Mouse (Mus musculus) limb, embryonic 15.5 days (tissue): ENCODE measurements around the gene Hoxa7. TPM values are rescaled to one million over a fixed set of nuclear protein-coding genes. Genes with fewer than 3 reads are reported as not detected.

ENCODE experiments used
- ATAC-seq: fragments of 200-750 bp; cut with Nextera tagmentation; 2 replicates; pipeline ENCODE4 v1.8.0; 2017; ENCODE audit warnings: low read depth, moderate TSS enrichment; ENCODE audit not compliant: insufficient number of reproducible peaks, low FRiP score, low TSS enrichment
- H3K27ac ChIP-seq: fragments of 300-500 bp; sonication (generic); 2 replicates; pipeline ENCODE4 v1.5.1; 2015; ENCODE audit warnings: moderate library complexity, mild to moderate bottlenecking, inconsistent platforms
- H3K27me3 ChIP-seq: fragments of 300-500 bp; sonication (generic); 2 replicates; pipeline ENCODE4 v1.6.1; 2015; ENCODE audit warnings: inconsistent platforms
- H3K36me3 ChIP-seq: fragments of 300-500 bp; sonication (generic); 2 replicates; pipeline ENCODE4 v1.6.1; 2015; ENCODE audit warnings: inconsistent platforms
- H3K4me1 ChIP-seq: fragments of 300-500 bp; sonication (generic); 2 replicates; pipeline ENCODE4 v1.6.1; 2015; ENCODE audit warnings: inconsistent platforms
- H3K4me2 ChIP-seq: fragments of 300-500 bp; sonication (generic); 2 replicates; pipeline ENCODE4 v1.6.1; 2015; ENCODE audit warnings: mild to moderate bottlenecking, inconsistent platforms
- H3K4me3 ChIP-seq: fragments of 300-500 bp; sonication (generic); 2 replicates; pipeline ENCODE4 v1.5.1; 2015; ENCODE audit warnings: mild to moderate bottlenecking, inconsistent platforms
- H3K9ac ChIP-seq: fragments of 300-500 bp; sonication (generic); 2 replicates; pipeline ENCODE4 v1.6.1; 2015; ENCODE audit warnings: inconsistent platforms
- H3K9me3 ChIP-seq: fragments of 300-500 bp; sonication (generic); 2 replicates; pipeline ENCODE4 v1.6.1; 2016; ENCODE audit warnings: inconsistent platforms
- WGBS: fragments of 180-500 bp; shearing (Covaris S2); methylation state at CpG from one replicate; pipeline ENCODE4 v1.1.7; 2015; 5-methylcytosine and 5-hydroxymethylcytosine counted together
- polyA plus RNA-seq: library from polyadenylated mRNA; unstranded; fragments of >200 nt; fragmentation: Nextera tagmentation; extraction: Ambion mirVana; gene quantifications from 2 replicates; pipeline ENCODE4 v1.2.1, GENCODE M21; 2015

Gene Hoxa7
- 12.0 and 12.9 TPM in 2 replicates for polyA plus RNA-seq

DNA sequence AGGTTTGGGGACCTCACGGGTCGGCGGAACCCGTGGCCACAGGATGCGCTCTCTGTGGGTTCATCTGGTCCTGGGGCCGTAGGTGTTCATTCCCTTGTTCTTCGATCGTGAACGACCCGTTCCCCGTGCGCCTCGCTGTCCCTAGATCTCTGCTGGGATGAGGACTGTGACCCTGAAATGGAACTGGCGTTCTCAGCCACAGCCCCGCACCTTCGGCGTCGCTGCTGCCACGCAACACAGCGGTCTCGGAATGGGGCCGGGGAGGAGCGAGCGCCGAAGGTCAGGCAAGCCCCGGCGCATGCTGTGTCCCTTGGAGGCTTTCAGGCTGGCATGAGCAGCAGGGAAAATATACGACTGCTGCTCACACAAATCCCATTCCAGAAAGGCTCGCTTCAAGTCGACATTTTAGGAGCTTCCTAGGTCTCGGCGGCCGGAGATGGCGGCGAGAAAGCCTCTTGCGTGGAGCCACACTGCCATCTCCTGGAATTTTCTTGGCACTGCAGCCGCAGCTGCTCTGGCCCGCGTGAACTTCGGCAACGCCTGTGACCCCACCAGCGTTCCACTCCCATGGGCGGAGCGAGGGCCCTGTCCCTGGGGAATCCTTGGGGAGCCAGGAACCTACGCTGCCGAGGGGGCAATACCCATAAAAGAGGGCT lies at the start of gene Hoxa7:
Hoxa7 (minus strand) TSS at position 518 of the 656 bp plus-strand sequence.
- WGBS, result 2% methylated on average over 46 of the region's 46 CpGs
- ATAC-seq, result peak; percentile 54

DNA sequence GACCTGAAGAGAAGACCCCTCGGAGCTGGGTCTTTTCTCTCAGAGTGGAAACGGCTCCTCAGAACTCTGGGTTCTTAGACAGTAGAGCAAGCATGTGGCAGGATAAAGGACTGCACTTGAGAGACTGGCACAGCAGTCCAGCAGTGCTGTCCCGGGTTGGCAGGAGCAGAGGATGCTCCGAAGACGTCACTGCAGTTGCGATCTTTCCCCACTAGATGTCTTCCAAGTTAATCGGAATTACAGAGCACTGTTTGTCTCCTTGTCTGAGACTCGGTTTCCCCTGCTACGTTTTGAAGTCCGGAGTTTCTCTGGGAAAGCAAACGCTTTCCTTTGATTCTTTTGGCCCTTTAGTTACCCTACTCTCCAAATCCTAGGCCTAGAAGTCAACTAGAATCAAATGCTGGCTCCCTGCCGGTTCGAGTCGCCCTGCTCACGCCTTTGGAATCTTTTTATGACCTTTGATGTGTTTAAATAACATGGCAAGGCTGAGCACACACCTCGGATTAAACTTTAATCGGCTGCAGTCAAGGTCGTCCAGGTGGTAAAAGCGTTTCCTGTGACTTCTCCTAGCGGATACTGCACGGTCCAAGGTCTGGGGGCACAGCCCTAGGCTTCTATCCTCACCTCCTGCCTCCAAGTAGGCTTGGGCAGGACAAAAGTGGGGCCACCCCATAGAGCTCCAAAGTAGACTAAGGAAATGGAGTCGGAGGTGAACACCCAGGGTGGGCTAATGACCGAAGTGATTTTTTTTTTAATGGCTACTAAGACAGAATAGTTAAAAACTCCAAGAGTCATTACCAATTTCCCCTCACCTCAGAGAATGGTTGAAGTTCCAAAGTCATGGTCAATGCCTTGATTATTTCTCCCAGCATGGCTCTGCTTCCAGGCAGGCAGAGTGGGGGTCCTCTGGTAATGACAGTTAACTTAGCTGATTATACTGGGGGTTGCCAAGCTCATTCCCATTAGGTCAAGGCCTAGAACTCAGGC lies 49.1 kb upstream of the Hoxa7 start:
- Histone ChIP-seq H3K9ac (no peak overlapping the region), H3K4me2 (peak overlapping the region; percentile 35), H3K4me1 (peaks cover 21% of the 10 kb centered on the region), H3K27me3 (peaks cover 81% of the 10 kb centered on the region), H3K36me3 (no peaks in the 10 kb centered on the region), H3K4me3 (no peak overlapping the region), H3K9me3 (no peaks in the 10 kb centered on the region), H3K27ac (no peak overlapping the region)
- 11% methylated on average over 23 of the region's 23 CpGs for WGBS
- no peak for ATAC-seq

More for the DNA sequence above, at the start of gene Hoxa7:
- Histone ChIP-seq H3K4me1 (peaks cover 41% of the 10 kb centered on the region), H3K27me3 (peaks cover 12% of the 10 kb centered on the region), H3K9ac (peak within 1 kb of the TSS; percentile 66), H3K27ac (peak within 1 kb of the TSS; percentile 95), H3K4me2 (peak within 1 kb of the TSS; percentile 86), H3K4me3 (peak within 1 kb of the TSS; percentile 68), H3K9me3 (no peaks in the 10 kb centered on the region), H3K36me3 (no peaks in the 10 kb centered on the region)

DNA sequence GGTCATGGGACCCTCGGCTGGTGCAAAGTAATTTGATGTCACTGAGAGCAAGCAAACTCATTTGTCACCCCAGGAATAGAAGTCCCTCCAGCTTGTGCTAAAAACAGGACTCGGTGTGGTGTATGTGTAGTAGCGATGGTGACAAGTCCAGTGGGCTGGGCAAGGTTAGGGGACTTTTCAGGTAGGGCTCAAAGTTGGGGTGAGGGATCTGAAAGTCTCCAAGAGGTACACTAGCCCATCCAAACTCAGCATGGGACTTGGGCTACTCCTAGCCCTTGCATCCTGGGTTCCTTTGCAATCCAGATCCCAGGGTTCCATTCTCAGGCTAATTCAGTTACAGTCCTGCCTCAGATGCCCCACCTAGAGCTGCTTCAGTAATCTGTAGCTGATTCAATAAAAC lies 47.1 kb upstream of the Hoxa7 start:
- peaks cover 83% of the 10 kb centered on the region for H3K27me3 ChIP-seq
- H3K9me3 ChIP-seq, result no peaks in the 10 kb centered on the region
- H3K4me1 ChIP-seq, result peaks cover 22% of the 10 kb centered on the region
- 44% methylated on average over 3 of the region's 3 CpGs for WGBS
- no peak for ATAC-seq
- no peak overlapping the region for H3K4me2 ChIP-seq
- no peaks in the 10 kb centered on the region for H3K36me3 ChIP-seq
- H3K9ac ChIP-seq, result no peak overlapping the region
- H3K4me3 ChIP-seq, result no peak overlapping the region
- no peak overlapping the region for H3K27ac ChIP-seq

GRCm38 (mm10) chr6:52268341-52268740 lies 46.7 kb upstream of the Hoxa7 start:
- no peak for ATAC-seq
- H3K4me3 ChIP-seq, result no peak overlapping the region
- no peak overlapping the region for H3K9ac ChIP-seq
- peaks cover 82% of the 10 kb centered on the region for H3K27me3 ChIP-seq
- H3K36me3 ChIP-seq, result no peaks in the 10 kb centered on the region
- 38% methylated on average over 7 of the region's 7 CpGs for WGBS
- no peaks in the 10 kb centered on the region for H3K9me3 ChIP-seq
- H3K4me2 ChIP-seq, result no peak overlapping the region
- peaks cover 19% of the 10 kb centered on the region; the same call in 1 of the 2 replicates for H3K4me1 ChIP-seq
- no peak overlapping the region for H3K27ac ChIP-seq

GRCm38 (mm10) chr6:52267691-52268090 lies 46.0 kb upstream of the Hoxa7 start:
- Histone ChIP-seq H3K4me1 (peaks cover 19% of the 10 kb centered on the region; the same call in 1 of the 2 replicates), H3K9me3 (no peaks in the 10 kb centered on the region), H3K4me2 (no peak overlapping the region), H3K36me3 (no peaks in the 10 kb centered on the region), H3K27me3 (peaks cover 79% of the 10 kb centered on the region), H3K4me3 (no peak overlapping the region), H3K9ac (no peak overlapping the region), H3K27ac (no peak overlapping the region)
- ATAC-seq, result no peak
- WGBS, result 32% methylated on average over 3 of the region's 3 CpGs

DNA sequence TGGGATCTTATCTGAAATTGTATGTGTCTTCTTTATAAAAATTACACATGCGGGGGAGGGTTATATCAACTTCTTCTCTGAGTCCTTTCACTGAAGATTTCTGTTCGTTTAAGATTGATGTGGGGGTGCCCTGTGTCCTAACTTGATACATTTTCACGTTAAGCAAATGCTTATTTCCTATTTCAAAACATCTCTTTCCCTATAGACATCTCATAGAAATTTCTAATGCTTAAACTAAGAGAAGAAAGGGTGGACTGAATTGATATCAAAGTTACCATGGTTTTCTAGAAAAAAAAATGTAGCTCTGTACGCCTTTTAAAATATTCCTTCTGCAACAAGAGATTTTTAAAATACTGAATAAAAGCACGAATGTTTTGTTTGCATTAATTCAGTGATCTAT lies 45.6 kb upstream of the Hoxa7 start:
- Histone ChIP-seq H3K4me2 (no peak overlapping the region), H3K9ac (no peak overlapping the region), H3K36me3 (no peaks in the 10 kb centered on the region), H3K27me3 (peaks cover 78% of the 10 kb centered on the region), H3K27ac (no peak overlapping the region), H3K4me3 (no peak overlapping the region), H3K4me1 (peaks cover 22% of the 10 kb centered on the region; the same call in 1 of the 2 replicates), H3K9me3 (no peaks in the 10 kb centered on the region)
- 39% methylated on average over 5 of the region's 5 CpGs for WGBS
- no peak for ATAC-seq

- Histone ChIP-seq H3K9ac (no peak overlapping the region), H3K9me3 (no peaks in the 10 kb centered on the region), H3K36me3 (no peaks in the 10 kb centered on the region), H3K4me3 (peak overlapping the region; percentile 22), H3K27ac (0 out of 2 replicates have a peak overlapping the region, but pooled peaks have one; percentile 33), H3K27me3 (peaks cover 81% of the 10 kb centered on the region), H3K4me1 (peaks cover 28% of the 10 kb centered on the region), H3K4me2 (peak overlapping the region; percentile 42)
- ATAC-seq, result no peak
- WGBS, result 14% methylated on average over 9 of the region's 9 CpGs
These were observed 45.0 kb upstream of the Hoxa7 start for GRCm38 (mm10) chr6:52266666-52266985.

- ATAC-seq, result no peak
- Histone ChIP-seq H3K27me3 (peaks cover 77% of the 10 kb centered on the region), H3K4me2 (peak overlapping the region; percentile 42), H3K9ac (0 out of 2 replicates have a peak overlapping the region, but pooled peaks have one; percentile 4), H3K4me1 (peaks cover 31% of the 10 kb centered on the region), H3K9me3 (no peaks in the 10 kb centered on the region), H3K4me3 (peak overlapping the region; percentile 22), H3K27ac (0 out of 2 replicates have a peak overlapping the region, but pooled peaks have one; percentile 33), H3K36me3 (no peaks in the 10 kb centered on the region)
- 7% methylated on average over 19 of the region's 19 CpGs for WGBS
These were observed 44.4 kb upstream of the Hoxa7 start for GRCm38 (mm10) chr6:52265913-52266665.

DNA sequence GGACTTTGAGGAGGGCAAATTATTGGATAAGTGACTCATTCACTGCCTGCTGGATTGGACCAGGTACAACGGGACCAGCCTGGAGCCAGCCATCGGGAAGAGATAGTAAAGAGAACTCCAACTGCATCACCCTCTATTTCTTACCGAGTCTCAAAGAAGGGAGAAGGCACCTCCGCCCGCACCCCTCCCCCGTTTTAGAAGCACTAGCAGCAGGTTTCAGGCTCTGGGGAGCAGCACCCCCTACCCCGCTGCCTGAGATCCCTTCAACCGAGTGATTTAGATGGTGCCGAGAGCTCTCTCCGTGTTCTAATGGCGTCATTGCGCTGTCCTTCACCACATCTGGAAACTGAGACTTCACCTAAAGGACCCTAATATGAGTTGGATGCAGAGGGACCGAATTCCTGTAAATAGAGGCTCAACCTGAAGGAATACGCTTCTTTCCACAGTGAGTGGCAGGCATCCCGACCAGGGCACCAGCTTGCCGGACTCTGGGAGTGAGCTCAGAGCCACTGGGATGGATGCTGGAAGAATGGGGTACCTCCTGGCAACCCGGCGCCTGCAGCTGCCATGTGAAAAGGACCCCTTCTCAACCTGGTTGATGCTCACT lies 43.8 kb upstream of the Hoxa7 start:
- Histone ChIP-seq H3K36me3 (no peaks in the 10 kb centered on the region), H3K4me2 (peak overlapping the region; percentile 42), H3K4me1 (peaks cover 30% of the 10 kb centered on the region), H3K27me3 (peaks cover 71% of the 10 kb centered on the region), H3K9me3 (no peaks in the 10 kb centered on the region), H3K4me3 (peak overlapping the region; percentile 22), H3K27ac (0 out of 2 replicates have a peak overlapping the region, but pooled peaks have one; percentile 33), H3K9ac (0 out of 2 replicates have a peak overlapping the region, but pooled peaks have one; percentile 4)
- WGBS, result 4% methylated on average over 18 of the region's 18 CpGs
- ATAC-seq, result no peak

DNA sequence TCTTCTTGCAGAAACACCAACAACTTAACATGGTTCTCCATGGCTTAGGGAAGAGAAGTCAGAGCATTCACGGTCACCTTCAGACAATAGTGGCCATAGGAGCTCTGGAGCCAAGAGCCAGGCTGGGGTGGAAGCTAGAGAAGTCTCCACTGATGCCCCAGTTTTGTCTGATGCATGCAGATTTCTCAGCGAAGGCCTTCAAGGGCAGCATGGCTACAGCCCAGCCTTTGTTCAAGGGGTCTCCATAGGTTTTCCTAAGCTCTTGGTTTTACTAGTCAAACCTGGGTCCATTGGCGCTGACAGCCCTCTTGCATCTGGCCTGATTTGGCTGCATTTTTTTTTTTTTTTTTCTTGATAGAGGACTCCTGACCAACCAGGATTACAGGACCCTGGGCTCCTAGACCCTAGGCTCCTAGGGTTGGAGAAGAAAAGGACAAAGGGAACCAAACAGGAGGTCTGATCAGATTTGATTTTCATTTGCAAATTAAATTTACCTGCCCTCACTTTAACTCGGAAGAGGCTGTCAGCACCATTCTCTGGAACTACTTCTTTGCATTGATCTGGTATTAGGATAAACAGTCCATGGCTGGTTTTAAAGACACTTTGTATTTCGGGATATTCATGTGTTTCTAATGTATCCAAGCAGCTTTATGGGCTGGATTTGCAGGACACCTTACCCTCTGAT lies 42.6 kb upstream of the Hoxa7 start:
- no peak for ATAC-seq
- Histone ChIP-seq H3K4me1 (peaks cover 30% of the 10 kb centered on the region), H3K4me3 (peak overlapping the region; percentile 69), H3K4me2 (peak overlapping the region; percentile 33), H3K27me3 (peaks cover 60% of the 10 kb centered on the region), H3K9me3 (no peaks in the 10 kb centered on the region), H3K9ac (no peak overlapping the region), H3K27ac (0 out of 2 replicates have a peak overlapping the region, but pooled peaks have one; percentile 38), H3K36me3 (no peaks in the 10 kb centered on the region)
- WGBS, result 21% methylated on average over 5 of the region's 5 CpGs

- WGBS, result 18% methylated on average over 6 of the region's 6 CpGs
- peak overlapping the region; percentile 69 for H3K4me3 ChIP-seq
- peaks cover 51% of the 10 kb centered on the region for H3K27me3 ChIP-seq
- H3K27ac ChIP-seq, result peak overlapping the region; percentile 75
- peak overlapping the region; percentile 29; the same call in 1 of the 2 replicates for H3K9ac ChIP-seq
- peaks cover 30% of the 10 kb centered on the region for H3K4me1 ChIP-seq
- H3K36me3 ChIP-seq, result no peaks in the 10 kb centered on the region
- ATAC-seq, result no peak
- H3K9me3 ChIP-seq, result no peaks in the 10 kb centered on the region
- peak overlapping the region; percentile 59 for H3K4me2 ChIP-seq
These were observed 41.6 kb upstream of the Hoxa7 start for GRCm38 (mm10) chr6:52263321-52263585.
